Mouse (Mus musculus) kidney, embryonic 14.5 days (tissue): ENCODE measurements around the gene Olfr690. TPM values are rescaled to one million over a fixed set of nuclear protein-coding genes. Genes with fewer than 3 reads are reported as not detected.

Experiments
- polyA plus RNA-seq: library from polyadenylated mRNA; unstranded; fragments of >200 nt; fragmentation: Nextera tagmentation; extraction: Ambion mirVana; gene quantifications from 2 replicates; pipeline ENCODE4 v1.2.1, GENCODE M21; 2014

Gene Olfr690
- polyA plus RNA-seq, 1 experiment from 2014 or later: not detected

Other genes starting within 250 kb of the Olfr690 start
- not detected in 2 replicates for gene Olfr680-ps1, start 241.3 kb downstream of the Olfr690 start, polyA plus RNA-seq
- gene Olfr681, start 217.3 kb downstream of the Olfr690 start, polyA plus RNA-seq: not detected in 2 replicates
- not detected in 2 replicates for gene Olfr683, start 187.1 kb downstream of the Olfr690 start, polyA plus RNA-seq
- not detected in 2 replicates for gene Olfr684, start 170.5 kb downstream of the Olfr690 start, polyA plus RNA-seq
- gene Olfr685, start 148.1 kb downstream of the Olfr690 start, polyA plus RNA-seq: not detected in 2 replicates
- gene Olfr686, start 126.6 kb downstream of the Olfr690 start, polyA plus RNA-seq: not detected in 2 replicates
- gene Olfr688, start 46.0 kb downstream of the Olfr690 start, polyA plus RNA-seq: not detected in 2 replicates
- not detected in 2 replicates for gene Olfr689, start 22.9 kb downstream of the Olfr690 start, polyA plus RNA-seq
- gene Olfr691, start 8.2 kb upstream of the Olfr690 start, polyA plus RNA-seq: 0.13 TPM in 1 of 2 replicates, not detected in the other
- gene Olfr692, start 34.1 kb upstream of the Olfr690 start, polyA plus RNA-seq: not detected in 2 replicates
- gene Gm5901, start 40.9 kb upstream of the Olfr690 start, polyA plus RNA-seq: not detected in 2 replicates
- gene Fam160a2, start 66.0 kb upstream of the Olfr690 start, polyA plus RNA-seq: 30.9 and 43.6 TPM in 2 replicates
- not detected in 2 replicates for gene Cnga4, start 70.5 kb upstream of the Olfr690 start, polyA plus RNA-seq
- 0.56 and 0.58 TPM in 2 replicates for gene Cckbr, start 91.6 kb upstream of the Olfr690 start, polyA plus RNA-seq
- 48.0 and 55.0 TPM in 2 replicates for gene Cavin3, start 148.2 kb upstream of the Olfr690 start, polyA plus RNA-seq
- gene Smpd1, start 220.3 kb upstream of the Olfr690 start, polyA plus RNA-seq: 35.2 and 45.7 TPM in 2 replicates
- 40.1 and 43.0 TPM in 2 replicates for gene Apbb1, start 247.5 kb upstream of the Olfr690 start, polyA plus RNA-seq